Mouse (Mus musculus): ENCODE measurements around the gene Usp47.

DNA sequence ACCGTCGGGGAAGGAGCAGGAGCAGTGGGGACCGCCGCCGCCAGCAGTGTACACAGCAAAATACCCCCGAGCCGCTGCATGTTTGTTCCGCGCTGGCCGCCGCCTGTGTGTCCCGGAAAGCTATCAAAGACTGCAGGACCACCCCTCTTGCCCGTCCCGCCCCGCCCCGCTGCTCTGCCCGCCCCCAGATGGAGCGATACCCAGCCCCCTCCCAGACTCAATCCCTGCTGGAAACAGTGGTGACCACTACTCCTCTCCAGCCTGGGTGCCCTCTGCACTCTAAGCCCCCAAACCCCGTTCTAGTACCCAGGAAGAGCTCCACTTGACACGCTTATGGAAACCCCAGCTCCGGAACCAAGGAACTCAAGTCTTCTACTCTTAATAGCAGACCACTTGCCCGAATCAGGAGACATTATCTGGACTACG is 135.0 kb downstream of the Usp47 start:
- TF ChIP-seq CTCF (IDR thresholded peaks at IDR 0.05; ENCODE audit: low read depth, low read length) (no peak), GATA1 (IDR thresholded peaks at IDR 0.05; ENCODE audit: borderline replicate concordance, low read length) (no peak), GATA2 (IDR thresholded peaks at IDR 0.05; ENCODE audit: borderline replicate concordance, low read depth, low read length) (no peak), POLR2AphosphoS5 (IDR thresholded peaks at IDR 0.05; ENCODE audit: insufficient replicate concordance, low read depth, low read length) (no peak)

Measured in G1E (cell line).